Mouse (Mus musculus) bone marrow macrophage, adult 2 months (primary cell): ENCODE data around the gene Gtf3c1. TPM values are rescaled to one million over a fixed set of nuclear protein-coding genes. Genes with fewer than 3 reads are reported as not detected.
"Not testable (repeated sequence)": the region's sequence is repeated elsewhere in the genome, so short reads cannot be mapped to it uniquely, and the experiment has no call there.

Experiments used
- H3K27ac ChIP-seq: 2 replicates; pipeline ENCODE4 v1.5.1; 2012; ENCODE audit warnings: low read depth, low read length; ENCODE audit not compliant: insufficient read depth
- H3K4me1 ChIP-seq: 2 replicates; pipeline ENCODE4 v1.6.1; 2012; ENCODE audit warnings: low read length; ENCODE audit not compliant: control insufficient read depth, insufficient read depth
- H3K4me3 ChIP-seq: 2 replicates; pipeline ENCODE4 v1.5.1; 2012; ENCODE audit warnings: mild to moderate bottlenecking, low read length, moderate library complexity; ENCODE audit not compliant: insufficient read depth
- CTCF ChIP-seq: IDR thresholded peaks from 2 replicates; pipeline ENCODE4 v1.5.1; 2012; ENCODE audit warnings: low read depth, mild to moderate bottlenecking, low read length, moderate library complexity
- POLR2A ChIP-seq: IDR thresholded peaks from 2 replicates; pipeline ENCODE4 v1.6.1; 2012; ENCODE audit warnings: mild to moderate bottlenecking, low read depth, low read length, borderline replicate concordance
- polyA plus RNA-seq: library from polyadenylated mRNA; stranded (reverse); fragments of >200 nt; gene quantifications from 2 replicates; pipeline ENCODE4 v1.2.4, GENCODE M21; 2012; ENCODE audit not compliant: missing spikeins, insufficient read depth, insufficient read length

Gtf3c1 gene
- polyA plus RNA-seq, 1 experiment, result 22.0 TPM

DNA sequence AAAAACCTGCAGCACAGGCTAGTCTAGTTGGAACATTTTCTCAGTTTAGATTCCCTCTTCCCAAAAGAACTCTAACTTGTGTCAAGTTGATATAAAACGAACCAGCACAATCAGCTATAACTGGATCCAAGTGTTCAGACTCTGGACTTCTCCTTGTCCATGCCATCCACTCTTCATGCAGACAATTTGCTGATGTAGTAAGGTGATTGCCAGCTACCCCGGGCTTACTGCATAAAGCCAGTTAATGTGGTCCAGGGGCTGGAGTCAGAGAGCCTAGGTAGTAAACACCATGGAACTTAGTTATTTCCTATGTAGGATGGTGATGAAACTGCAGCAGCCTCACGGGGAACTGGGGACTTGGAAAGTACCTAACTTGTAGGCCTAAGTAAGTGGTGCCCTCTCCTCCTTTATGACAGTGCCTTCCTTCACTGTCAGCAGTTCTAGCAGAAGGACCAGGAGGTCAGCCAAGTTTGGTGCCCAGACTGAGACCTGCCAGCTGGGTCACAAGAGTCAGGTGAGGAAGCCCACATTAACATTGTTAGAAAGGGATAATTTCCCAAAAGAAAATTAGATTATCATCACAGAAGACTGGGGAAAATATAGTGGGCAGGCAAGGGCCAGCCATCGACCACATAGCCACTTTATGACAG is 28.9 kb upstream of the Gtf3c1 start:
- Histone ChIP-seq H3K4me1 (0 out of 2 replicates have a peak, but pooled peaks cover 2% of the 10 kb centered on the region), H3K27ac (no peak overlapping the region), H3K4me3 (no peak overlapping the region)
- no peak for TF ChIP-seq POLR2A
- no peak for TF ChIP-seq CTCF

DNA sequence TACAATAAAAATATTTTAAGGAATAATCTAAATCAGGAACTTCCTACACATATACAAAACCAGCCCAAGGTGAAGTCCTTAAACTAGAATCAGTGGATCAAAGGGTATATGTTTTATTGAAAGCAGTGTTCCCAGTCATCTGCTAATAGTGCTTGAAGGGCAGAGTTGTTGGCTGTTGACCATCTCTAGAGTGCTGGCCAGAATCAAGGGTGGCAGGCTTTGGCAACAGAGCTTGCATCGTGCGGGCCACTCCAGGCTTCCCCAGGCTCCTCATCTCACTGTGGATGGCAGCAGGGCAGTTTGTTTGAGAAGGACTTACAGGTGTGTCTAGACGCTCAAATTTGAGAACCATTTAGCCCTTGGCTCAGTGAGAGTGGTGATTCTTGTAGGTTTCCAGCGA is 26.2 kb upstream of the Gtf3c1 start:
- Histone ChIP-seq H3K4me3 (no peak overlapping the region), H3K4me1 (0 out of 2 replicates have a peak, but pooled peaks cover 2% of the 10 kb centered on the region), H3K27ac (no peak overlapping the region)
- TF ChIP-seq POLR2A (no peak), CTCF (no peak)

DNA sequence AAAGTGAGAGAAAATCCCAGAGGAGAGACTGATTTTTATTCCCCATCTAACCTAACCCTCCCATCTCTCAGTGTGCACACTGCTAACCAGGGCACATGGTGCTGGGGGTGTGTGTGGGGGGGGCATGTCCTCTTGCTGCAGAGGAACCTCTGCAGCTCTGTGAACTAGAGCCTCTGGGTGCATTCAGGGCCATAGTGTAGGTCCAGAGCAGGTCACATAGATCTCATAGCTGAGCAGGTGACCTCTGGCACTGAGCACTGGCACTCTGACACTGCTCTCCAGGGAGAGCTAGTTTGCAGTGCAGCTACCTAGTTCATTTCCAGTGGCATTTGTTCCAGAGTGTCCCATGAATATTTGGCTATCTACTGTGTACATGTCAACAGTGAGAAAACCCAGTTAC is 24.1 kb upstream of the Gtf3c1 start:
- no peak overlapping the region for H3K27ac ChIP-seq
- H3K4me3 ChIP-seq, result no peak overlapping the region
- H3K4me1 ChIP-seq, result 0 out of 2 replicates have a peak, but pooled peaks cover 2% of the 10 kb centered on the region
- TF ChIP-seq CTCF (no peak), POLR2A (no peak)

DNA sequence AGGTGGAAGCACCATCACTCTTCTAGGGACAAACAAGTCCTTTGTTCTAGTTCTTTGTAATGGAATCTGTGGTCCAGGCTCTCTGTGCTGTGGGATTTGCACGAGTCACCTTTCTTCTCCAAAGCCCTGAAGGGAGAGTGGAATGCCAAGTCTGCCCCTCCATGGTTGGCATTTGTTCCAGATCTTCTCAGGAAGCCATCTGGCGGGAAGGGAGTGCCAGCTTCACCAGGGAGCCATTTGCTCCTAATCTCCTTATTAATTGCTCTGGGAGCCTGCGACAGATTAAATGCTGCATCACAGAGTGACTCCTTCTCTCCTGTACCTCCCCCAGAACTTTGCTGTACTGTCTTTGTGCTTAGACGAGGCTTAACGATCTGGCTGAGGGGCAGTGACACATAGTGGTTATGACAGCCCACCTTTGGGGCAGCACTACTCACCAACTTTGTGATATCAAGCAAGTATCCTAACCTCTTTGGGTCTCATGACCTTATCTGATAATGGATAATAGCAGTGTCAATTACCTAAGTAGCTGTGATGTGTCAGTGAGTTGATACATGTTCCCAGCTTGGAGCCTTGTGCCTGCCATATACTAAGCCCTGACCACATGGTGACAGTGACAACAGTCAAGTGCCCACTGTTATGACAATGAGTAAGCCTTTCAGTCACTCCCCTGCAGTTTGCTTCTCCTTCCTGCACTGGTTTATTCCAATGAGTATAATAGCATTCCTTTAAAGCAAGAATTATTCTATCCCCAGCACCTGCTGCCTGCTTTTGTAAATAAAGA is 15.8 kb upstream of the Gtf3c1 start:
- Histone ChIP-seq H3K4me3 (no peak overlapping the region), H3K4me1 (peaks cover 5% of the 10 kb centered on the region), H3K27ac (no peak overlapping the region)
- TF ChIP-seq POLR2A, result no peak
- no peak for TF ChIP-seq CTCF

DNA sequence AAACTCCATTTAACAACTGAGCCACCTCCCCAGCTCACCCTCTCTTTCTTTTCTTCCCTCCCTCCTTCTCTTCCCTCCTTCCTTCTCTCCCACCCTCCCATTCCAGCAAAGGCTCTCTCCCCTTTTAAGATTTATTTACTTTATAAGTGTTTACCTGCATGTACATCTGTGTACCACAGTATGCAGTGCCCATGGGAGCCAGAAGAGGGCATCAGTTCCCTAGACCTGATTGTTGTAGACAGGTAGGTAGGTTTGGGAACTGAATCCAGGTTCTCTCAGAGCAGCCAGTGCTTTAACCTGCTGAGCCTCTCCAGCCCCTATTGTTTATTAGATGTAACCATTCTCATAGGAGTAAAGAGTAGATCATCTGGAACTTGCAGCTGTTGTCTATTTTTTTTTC is 14.5 kb upstream of the Gtf3c1 start:
- Histone ChIP-seq H3K4me1 (peaks cover 7% of the 10 kb centered on the region), H3K4me3 (no peak overlapping the region), H3K27ac (no peak overlapping the region)
- TF ChIP-seq CTCF, result no peak
- no peak for TF ChIP-seq POLR2A

DNA sequence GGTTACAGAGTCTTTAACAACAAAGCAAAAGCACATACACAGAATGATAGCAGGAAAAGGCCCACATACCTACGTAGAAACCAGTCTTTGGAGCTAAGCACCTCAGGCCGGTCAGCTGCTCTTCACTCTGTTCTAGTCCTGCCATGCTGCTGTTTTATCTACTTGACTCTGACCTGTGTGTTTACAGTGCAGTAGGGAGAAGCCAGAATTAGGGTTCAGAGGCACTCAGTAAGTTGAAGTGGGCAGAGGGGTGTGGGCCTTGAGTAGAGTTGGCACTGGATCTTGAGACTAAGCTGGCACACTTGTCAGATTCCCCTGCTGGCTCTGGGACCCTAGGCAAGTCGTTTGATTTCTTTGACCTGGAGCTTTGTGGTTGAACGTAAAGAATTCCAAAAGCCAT is 13.5 kb upstream of the Gtf3c1 start:
- Histone ChIP-seq H3K4me1 (peaks cover 17% of the 10 kb centered on the region), H3K27ac (no peak overlapping the region), H3K4me3 (no peak overlapping the region)
- TF ChIP-seq CTCF, result no peak
- TF ChIP-seq POLR2A, result no peak

DNA sequence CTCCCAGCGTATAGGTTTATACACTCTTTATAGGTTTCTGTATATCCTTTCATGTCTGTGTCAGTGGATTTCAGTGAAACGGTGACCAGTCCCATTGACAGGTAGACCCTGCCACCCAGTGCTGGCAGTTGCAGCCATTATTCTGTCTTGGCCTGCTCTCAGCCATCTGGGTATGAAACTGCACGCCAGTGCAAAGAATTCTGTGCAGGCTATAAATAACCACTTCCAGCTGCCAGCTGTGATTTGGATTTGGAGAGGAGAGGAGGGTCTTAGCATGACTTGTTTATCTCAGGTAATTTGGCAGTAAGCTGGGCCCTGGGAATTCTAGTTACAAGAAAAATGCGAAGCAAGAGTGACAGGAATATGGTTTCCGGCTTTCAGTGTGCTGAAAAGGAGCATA is 12.8 kb upstream of the Gtf3c1 start:
- no peak overlapping the region for H3K27ac ChIP-seq
- H3K4me1 ChIP-seq, result peaks cover 17% of the 10 kb centered on the region
- TF ChIP-seq CTCF (no peak), POLR2A (no peak)
- no peak overlapping the region for H3K4me3 ChIP-seq

DNA sequence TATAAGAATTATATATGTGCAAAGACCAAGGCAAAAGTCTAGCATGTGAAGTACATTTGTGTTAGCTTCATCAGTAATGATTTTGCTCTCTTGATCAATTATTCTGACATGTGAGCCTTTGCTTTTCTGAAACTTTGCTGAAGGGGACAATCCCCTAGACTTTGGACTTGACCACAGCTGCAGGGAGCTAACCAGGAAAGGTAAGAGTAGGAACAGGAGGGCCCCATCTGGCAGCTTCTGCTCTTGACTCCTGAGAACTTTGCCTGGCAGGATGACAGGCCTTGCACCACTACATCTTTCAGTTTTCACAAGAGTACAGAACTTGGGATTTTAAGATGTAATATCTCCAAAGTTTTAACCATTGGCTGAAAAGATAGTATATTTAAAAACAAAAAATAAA is 10.0 kb upstream of the Gtf3c1 start:
- TF ChIP-seq CTCF (no peak), POLR2A (no peak)
- Histone ChIP-seq H3K4me3 (no peak overlapping the region), H3K4me1 (peaks cover 23% of the 10 kb centered on the region), H3K27ac (no peak overlapping the region)

DNA sequence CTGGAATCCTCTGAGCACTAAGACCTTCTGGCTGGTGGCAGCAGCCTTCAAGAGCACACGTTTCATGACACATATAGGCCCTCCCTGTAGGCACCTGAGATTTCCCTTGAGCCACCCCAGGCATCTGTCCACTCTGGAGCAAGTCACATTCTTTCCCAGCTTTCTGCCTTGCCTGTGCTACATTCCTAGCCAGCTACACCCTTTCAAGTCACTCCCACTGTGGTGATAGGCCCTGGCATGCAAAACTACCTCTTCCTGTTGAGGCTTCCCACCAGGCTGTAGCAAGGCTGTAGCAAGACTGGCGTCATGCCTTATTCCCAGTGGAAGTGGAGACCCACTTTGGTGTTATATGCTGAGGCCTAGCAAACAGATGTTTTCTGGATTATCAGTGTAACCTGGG is 9.1 kb upstream of the Gtf3c1 start:
- Histone ChIP-seq H3K4me1 (peaks cover 23% of the 10 kb centered on the region), H3K4me3 (no peak overlapping the region), H3K27ac (0 out of 2 replicates have a peak overlapping the region, but pooled peaks have one; percentile 2)
- TF ChIP-seq POLR2A (no peak), CTCF (no peak)

DNA sequence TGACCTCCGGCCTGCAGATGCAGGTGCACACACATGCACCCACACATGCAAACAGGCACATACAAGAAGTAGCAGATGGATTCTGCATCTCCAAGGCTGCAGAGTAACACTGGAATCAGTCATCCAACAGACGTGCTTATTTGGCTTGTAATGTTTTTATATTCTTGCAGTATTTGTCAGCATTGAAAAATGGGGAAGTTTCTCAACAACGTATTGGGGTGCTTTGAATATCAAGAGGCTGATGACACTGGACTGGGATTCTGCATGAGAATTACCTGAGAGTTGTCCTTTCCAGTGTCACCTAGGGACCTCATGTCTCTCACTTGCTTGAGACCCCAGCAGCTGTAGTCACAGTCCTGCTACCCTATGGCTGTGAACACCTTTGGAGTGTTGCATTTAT is 7.2 kb upstream of the Gtf3c1 start:
- Histone ChIP-seq H3K27ac (no peak overlapping the region), H3K4me1 (peaks cover 23% of the 10 kb centered on the region), H3K4me3 (no peak overlapping the region)
- TF ChIP-seq POLR2A (no peak), CTCF (no peak)

DNA sequence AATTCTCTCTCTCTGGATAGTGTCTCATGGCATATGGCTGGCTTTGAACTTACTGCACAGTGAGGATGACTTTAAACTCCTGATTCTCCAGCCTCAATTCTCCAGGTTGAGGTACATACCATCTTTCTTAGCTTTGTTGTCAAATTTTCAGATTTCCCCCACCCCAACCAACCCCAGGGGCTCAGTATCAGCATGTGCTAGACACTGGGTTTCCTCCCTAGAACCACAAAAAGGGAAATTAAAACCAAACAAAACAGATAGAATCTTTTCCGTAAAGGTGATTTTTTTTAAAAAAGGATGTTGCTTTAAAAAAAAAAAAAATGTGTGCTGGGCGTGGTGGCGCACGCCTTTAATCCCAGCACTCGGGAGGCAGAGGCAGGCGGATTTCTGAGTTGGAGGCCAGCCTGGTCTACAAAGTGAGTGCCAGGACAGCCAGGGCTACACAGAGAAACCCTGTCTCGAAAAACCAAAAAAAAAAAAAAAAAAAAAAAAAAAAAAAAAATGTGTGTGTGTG is 6.0 kb upstream of the Gtf3c1 start:
- not testable (repeated sequence) for H3K27ac ChIP-seq, H3K4me3 ChIP-seq
- peaks cover 25% of the 10 kb centered on the region for H3K4me1 ChIP-seq
